Mouse (Mus musculus): Measurements from ENCODE around the gene Ube2ql1. TPM values are rescaled to one million over a fixed set of nuclear protein-coding genes. Genes with fewer than 3 reads are reported as not detected.

Ube2ql1 gene
- 5.8 and 6.4 TPM in 2 replicates for polyA plus RNA-seq (2016; fragmentation: Nextera tagmentation; extraction: Ambion mirVana)

- peak; percentile 94 for ATAC-seq (ENCODE audit: low FRiP score)
- H3K27me3 ChIP-seq: peaks cover 65% of the 10 kb centered on the region
- H3K9ac ChIP-seq: peak within 1 kb of the TSS; percentile 82
- no peaks in the 10 kb centered on the region for H3K9me3 ChIP-seq
- peak within 1 kb of the TSS; percentile 84 for H3K27ac ChIP-seq
- peaks cover 30% of the 10 kb centered on the region for H3K4me1 ChIP-seq
- whole genome bisulfite sequencing: 0% methylated on average over 43 of the region's 46 CpGs
- H3K36me3 ChIP-seq (replicated peaks): no peaks in the 10 kb centered on the region
- peak within 1 kb of the TSS; percentile 78 for H3K4me3 ChIP-seq (replicated peaks)
- peak within 1 kb of the TSS; percentile 97 for H3K4me2 ChIP-seq
These were observed at the start of gene Ube2ql1 for GRCm38 (mm10) chr13:69739759-69740135. Gene Ube2ql1 (minus strand): TSS chr13:69739889.

GRCm38 (mm10) chr13:69788704-69789103 lies 49.0 kb upstream of the Ube2ql1 start:
- Histone ChIP-seq H3K36me3 (replicated peaks) (no peaks in the 10 kb centered on the region), H3K4me3 (replicated peaks) (no peak overlapping the region), H3K27me3 (no peaks in the 10 kb centered on the region), H3K9me3 (no peaks in the 10 kb centered on the region), H3K9ac (no peak overlapping the region), H3K4me2 (no peak overlapping the region), H3K27ac (no peak overlapping the region), H3K4me1 (peaks cover 3% of the 10 kb centered on the region; the same call in 1 of the 2 replicates)
- ATAC-seq (ENCODE audit: low FRiP score): no peak
- 91% methylated on average over 5 of the region's 5 CpGs for WGBS

GRCm38 (mm10) chr13:69778221-69778620 lies 38.5 kb upstream of the Ube2ql1 start:
- ATAC-seq (ENCODE audit: low FRiP score): no peak
- WGBS: 88% methylated on average over 19 of the region's 19 CpGs
- Histone ChIP-seq H3K27me3 (no peaks in the 10 kb centered on the region), H3K4me1 (no peaks in the 10 kb centered on the region), H3K9ac (no peak overlapping the region), H3K27ac (no peak overlapping the region), H3K4me2 (no peak overlapping the region), H3K9me3 (no peaks in the 10 kb centered on the region), H3K4me3 (replicated peaks) (no peak overlapping the region), H3K36me3 (replicated peaks) (no peaks in the 10 kb centered on the region)

GRCm38 (mm10) chr13:69772358-69772757 lies 32.7 kb upstream of the Ube2ql1 start:
- Histone ChIP-seq H3K9me3 (no peaks in the 10 kb centered on the region), H3K36me3 (replicated peaks) (no peaks in the 10 kb centered on the region), H3K4me2 (no peak overlapping the region), H3K9ac (no peak overlapping the region), H3K27ac (no peak overlapping the region), H3K4me1 (no peaks in the 10 kb centered on the region; the same call in 1 of the 2 replicates), H3K27me3 (no peaks in the 10 kb centered on the region), H3K4me3 (replicated peaks) (no peak overlapping the region)
- ATAC-seq (ENCODE audit: low FRiP score): no peak
- 89% methylated on average over 4 of the region's 4 CpGs for WGBS

- no peak; the same call in 1 of the 2 replicates for ATAC-seq (ENCODE audit: low FRiP score)
- Histone ChIP-seq H3K36me3 (replicated peaks) (no peaks in the 10 kb centered on the region), H3K9me3 (no peaks in the 10 kb centered on the region), H3K9ac (no peak overlapping the region), H3K4me1 (no peaks in the 10 kb centered on the region; the same call in 1 of the 2 replicates), H3K4me3 (replicated peaks) (no peak overlapping the region), H3K4me2 (no peak overlapping the region), H3K27me3 (no peaks in the 10 kb centered on the region), H3K27ac (no peak overlapping the region)
- WGBS: 87% methylated on average over 12 of the region's 12 CpGs
These were observed 31.1 kb upstream of the Ube2ql1 start for GRCm38 (mm10) chr13:69770538-69771456.

- no peak for ATAC-seq (ENCODE audit: low FRiP score)
- H3K27me3 ChIP-seq: no peaks in the 10 kb centered on the region
- no peak overlapping the region for H3K4me2 ChIP-seq
- 89% methylated on average over 10 of the region's 10 CpGs for WGBS
- no peak overlapping the region for H3K27ac ChIP-seq
- no peak overlapping the region for H3K4me3 ChIP-seq (replicated peaks)
- no peaks in the 10 kb centered on the region; the same call in 1 of the 2 replicates for H3K4me1 ChIP-seq
- no peaks in the 10 kb centered on the region for H3K9me3 ChIP-seq
- no peak overlapping the region for H3K9ac ChIP-seq
- H3K36me3 ChIP-seq (replicated peaks): no peaks in the 10 kb centered on the region
These were observed 28.5 kb upstream of the Ube2ql1 start for GRCm38 (mm10) chr13:69768152-69768551.

- Histone ChIP-seq H3K27me3 (no peaks in the 10 kb centered on the region), H3K4me3 (replicated peaks) (no peak overlapping the region), H3K4me1 (no peaks in the 10 kb centered on the region), H3K9ac (no peak overlapping the region), H3K27ac (no peak overlapping the region), H3K4me2 (no peak overlapping the region), H3K9me3 (no peaks in the 10 kb centered on the region), H3K36me3 (replicated peaks) (no peaks in the 10 kb centered on the region)
- no peak for ATAC-seq (ENCODE audit: low FRiP score)
- WGBS: 78% methylated on average over 9 of the region's 9 CpGs
These were observed 25.0 kb upstream of the Ube2ql1 start for GRCm38 (mm10) chr13:69764646-69765045.

- ATAC-seq (ENCODE audit: low FRiP score): no peak
- H3K36me3 ChIP-seq (replicated peaks): no peaks in the 10 kb centered on the region
These were observed 21.7 kb upstream of the Ube2ql1 start for GRCm38 (mm10) chr13:69761393-69761792.

GRCm38 (mm10) chr13:69758979-69759378 lies 19.3 kb upstream of the Ube2ql1 start:
- Histone ChIP-seq H3K4me2 (no peak overlapping the region), H3K4me3 (replicated peaks) (no peak overlapping the region), H3K9ac (no peak overlapping the region), H3K4me1 (no peaks in the 10 kb centered on the region), H3K27ac (no peak overlapping the region), H3K27me3 (peaks cover 5% of the 10 kb centered on the region; the same call in 1 of the 2 replicates), H3K36me3 (replicated peaks) (no peaks in the 10 kb centered on the region), H3K9me3 (no peaks in the 10 kb centered on the region)
- 72% methylated on average over 6 of the region's 6 CpGs for WGBS
- no peak for ATAC-seq (ENCODE audit: low FRiP score)

More at GRCm38 (mm10) chr13:69761393-69761792, 21.7 kb upstream of the Ube2ql1 start:
- H3K27me3 ChIP-seq: no peaks in the 10 kb centered on the region
- H3K4me3 ChIP-seq (replicated peaks): no peak overlapping the region
- no peak overlapping the region for H3K9ac ChIP-seq
- H3K9me3 ChIP-seq: no peaks in the 10 kb centered on the region
- H3K4me1 ChIP-seq: no peaks in the 10 kb centered on the region
- H3K27ac ChIP-seq: no peak overlapping the region
- WGBS: 91% methylated on average over 10 of the region's 10 CpGs
- H3K4me2 ChIP-seq: no peak overlapping the region

GRCm38 (mm10) chr13:69752875-69753274 lies 13.2 kb upstream of the Ube2ql1 start:
- H3K4me3 ChIP-seq (replicated peaks): no peak overlapping the region
- no peaks in the 10 kb centered on the region for H3K36me3 ChIP-seq (replicated peaks)
- peaks cover 35% of the 10 kb centered on the region for H3K27me3 ChIP-seq
- H3K4me2 ChIP-seq: no peak overlapping the region
- H3K9ac ChIP-seq: no peak overlapping the region
- no peak overlapping the region for H3K27ac ChIP-seq
- WGBS: 84% methylated on average over 2 of the region's 2 CpGs
- peaks cover 7% of the 10 kb centered on the region; the same call in 1 of the 2 replicates for H3K4me1 ChIP-seq
- no peaks in the 10 kb centered on the region for H3K9me3 ChIP-seq
- no peak for ATAC-seq (ENCODE audit: low FRiP score)

GRCm38 (mm10) chr13:69751510-69751909 lies 11.8 kb upstream of the Ube2ql1 start:
- peaks cover 7% of the 10 kb centered on the region; the same call in 1 of the 2 replicates for H3K4me1 ChIP-seq
- no peak for ATAC-seq (ENCODE audit: low FRiP score)
- no peak overlapping the region for H3K9ac ChIP-seq
- no peak overlapping the region for H3K27ac ChIP-seq
- no peaks in the 10 kb centered on the region for H3K36me3 ChIP-seq (replicated peaks)
- peaks cover 38% of the 10 kb centered on the region for H3K27me3 ChIP-seq
- no peaks in the 10 kb centered on the region for H3K9me3 ChIP-seq
- no peak overlapping the region for H3K4me2 ChIP-seq
- WGBS: 92% methylated on average over 6 of the region's 6 CpGs
- H3K4me3 ChIP-seq (replicated peaks): no peak overlapping the region

- no peaks in the 10 kb centered on the region for H3K9me3 ChIP-seq
- ATAC-seq (ENCODE audit: low FRiP score): no peak
- no peak overlapping the region for H3K9ac ChIP-seq
- 9% methylated on average over 4 of the region's 4 CpGs for WGBS
- no peaks in the 10 kb centered on the region for H3K36me3 ChIP-seq (replicated peaks)
- no peak overlapping the region for H3K27ac ChIP-seq
- H3K4me2 ChIP-seq: no peak overlapping the region
- peaks cover 54% of the 10 kb centered on the region for H3K27me3 ChIP-seq
- H3K4me1 ChIP-seq: peaks cover 7% of the 10 kb centered on the region; the same call in 1 of the 2 replicates
- H3K4me3 ChIP-seq (replicated peaks): no peak overlapping the region
These were observed 9.1 kb upstream of the Ube2ql1 start for GRCm38 (mm10) chr13:69748756-69749155.
